8 mouse cellular contexts compared by ENCODE assay signal in genomic region chr10:57795542-57795941, GRCm38 (mm10). TPM values are rescaled to one million over a fixed set of nuclear protein-coding genes. Genes with fewer than 3 reads are reported as not detected.
A peak's percentile ranks its signal among the peaks of the same experiment; 100 is the strongest.
DNase-seq lines count a peak whose midpoint lies in the region; ATAC-seq and TF ChIP-seq lines count a peak whose summit lies in the region.

No protein-coding gene starts in this region.

- ATAC-seq in embryonic facial prominence, embryonic 14.5 days (ENCODE audit: low read depth), result no peak
- ATAC-seq in intestine, embryonic 15.5 days, result peak; percentile 37; the same call in 1 of the 2 replicates
- no peak for ATAC-seq in lung, embryonic 15.5 days (ENCODE audit: borderline replicate concordance, extremely low read depth, low FRiP score, low TSS enrichment)
- no peak for ATAC-seq in stomach, embryonic 15.5 days (ENCODE audit: insufficient read depth, low FRiP score, low read depth)

- H3K9me3 ChIP-seq in embryonic facial prominence, embryonic 14.5 days (ENCODE audit: control insufficient read depth, low read length), result 0 out of 2 replicates have a peak, but pooled peaks cover 3% of the 10 kb centered on the region
- no peaks in the 10 kb centered on the region for H3K9me3 ChIP-seq in intestine, embryonic 15.5 days
- no peaks in the 10 kb centered on the region for H3K9me3 ChIP-seq in lung, embryonic 15.5 days
- no peaks in the 10 kb centered on the region for H3K9me3 ChIP-seq in stomach, embryonic 15.5 days

- peak overlapping the region; percentile 96 for H3K4me2 ChIP-seq in embryonic facial prominence, embryonic 14.5 days (ENCODE audit: low read depth, low read length)
- H3K4me2 ChIP-seq in intestine, embryonic 15.5 days (replicated peaks), result peak overlapping the region; percentile 97
- H3K4me2 ChIP-seq in lung, embryonic 15.5 days, result peak overlapping the region; percentile 88
- peak overlapping the region; percentile 91 for H3K4me2 ChIP-seq in stomach, embryonic 15.5 days

- no peak for TF ChIP-seq CTCF in left cerebral cortex, adult 2 months (IDR thresholded peaks at IDR 0.05)

- WGBS in embryonic facial prominence, embryonic 14.5 days, result 26% methylated on average over 4 of the region's 4 CpGs
- 18% methylated on average over 4 of the region's 4 CpGs for WGBS in intestine, embryonic 15.5 days
- WGBS in lung, embryonic 15.5 days, result 23% methylated on average over 4 of the region's 4 CpGs
- WGBS in stomach, embryonic 15.5 days, result 25% methylated on average over 4 of the region's 4 CpGs

- peak overlapping the region; percentile 94; the same call in 1 of the 2 replicates for H3K27ac ChIP-seq in left cerebral cortex, adult 2 months
- H3K27ac ChIP-seq in embryonic facial prominence, embryonic 14.5 days (replicated peaks; ENCODE audit: low read depth, low read length), result 0 out of 2 replicates have a peak overlapping the region, but pooled peaks have one; percentile 12
- H3K27ac ChIP-seq in intestine, embryonic 15.5 days, result peak overlapping the region; percentile 71; the same call in 1 of the 2 replicates
- 0 out of 2 replicates have a peak overlapping the region, but pooled peaks have one; percentile 4 for H3K27ac ChIP-seq in lung, embryonic 15.5 days
- H3K27ac ChIP-seq in stomach, embryonic 15.5 days, result peak overlapping the region; percentile 58; the same call in 1 of the 2 replicates

- no peak for DNase-seq in left cerebral cortex, adult 2 months (ENCODE audit: extremely low spot score in 1 of 2, low spot score in 2 of 2)
- DNase-seq in left cerebral cortex, postnatal 4 days, result no peak
- peak; percentile 29 for DNase-seq in embryonic facial prominence, embryonic 14.5 days (ENCODE audit: low spot score)
- no peak for DNase-seq in embryo, embryonic 10.5 days (ENCODE audit: low spot score)
- DNase-seq in right cerebral cortex, adult 2 months (ENCODE audit: low spot score in 2 of 2), result no peak

- H3K4me3 ChIP-seq in left cerebral cortex, adult 2 months, result peak overlapping the region; percentile 73
- peak overlapping the region; percentile 61 for H3K4me3 ChIP-seq in embryonic facial prominence, embryonic 14.5 days (ENCODE audit: low read depth, low read length)
- H3K4me3 ChIP-seq in intestine, embryonic 15.5 days (replicated peaks), result peak overlapping the region; percentile 62
- peak overlapping the region; percentile 52 for H3K4me3 ChIP-seq in lung, embryonic 15.5 days
- peak overlapping the region; percentile 63 for H3K4me3 ChIP-seq in stomach, embryonic 15.5 days (replicated peaks)

- H3K4me1 ChIP-seq in embryonic facial prominence, embryonic 14.5 days (ENCODE audit: control insufficient read depth, insufficient read depth, low read length), result peaks cover 12% of the 10 kb centered on the region
- peaks cover 8% of the 10 kb centered on the region; the same call in 1 of the 2 replicates for H3K4me1 ChIP-seq in intestine, embryonic 15.5 days (replicated peaks)
- H3K4me1 ChIP-seq in lung, embryonic 15.5 days, result peaks cover 10% of the 10 kb centered on the region
- no peaks in the 10 kb centered on the region for H3K4me1 ChIP-seq in stomach, embryonic 15.5 days

- H3K36me3 ChIP-seq in embryonic facial prominence, embryonic 14.5 days (ENCODE audit: control insufficient read depth, insufficient read depth, low read length), result no peaks in the 10 kb centered on the region
- H3K36me3 ChIP-seq in intestine, embryonic 15.5 days, result no peaks in the 10 kb centered on the region
- no peaks in the 10 kb centered on the region for H3K36me3 ChIP-seq in lung, embryonic 15.5 days
- no peaks in the 10 kb centered on the region for H3K36me3 ChIP-seq in stomach, embryonic 15.5 days

- peak overlapping the region; percentile 75 for H3K9ac ChIP-seq in embryonic facial prominence, embryonic 14.5 days (ENCODE audit: low read depth, low read length)
- H3K9ac ChIP-seq in intestine, embryonic 15.5 days, result peak overlapping the region; percentile 76; the same call in 1 of the 2 replicates
- H3K9ac ChIP-seq in lung, embryonic 15.5 days, result peak overlapping the region; percentile 54; the same call in 1 of the 2 replicates
- H3K9ac ChIP-seq in stomach, embryonic 15.5 days, result no peak overlapping the region

- intact Hi-C loops in left cerebral cortex, adult 2 months (cut with DNase I), result no loop called here
- intact Hi-C loops in left cerebral cortex, postnatal 4 days (cut with DNase I), result loop anchor here (5.0 kb wide), 1 partner anchor 48 kb away; no protein-coding TSS in a partner anchor

- H3K27me3 ChIP-seq in embryonic facial prominence, embryonic 14.5 days (replicated peaks; ENCODE audit: control insufficient read depth, insufficient read depth, low read length), result no peaks in the 10 kb centered on the region
- no peaks in the 10 kb centered on the region for H3K27me3 ChIP-seq in intestine, embryonic 15.5 days (replicated peaks)
- H3K27me3 ChIP-seq in lung, embryonic 15.5 days, result no peaks in the 10 kb centered on the region
- H3K27me3 ChIP-seq in stomach, embryonic 15.5 days (replicated peaks), result no peaks in the 10 kb centered on the region

RNA-seq across cellular contexts. Expression of gene Smpdl3a, which starts 1.4 kb away (rescaled TPM):
- 10 to 100 TPM; 22.0 to 26.4 TPM for total RNA-seq in left cerebral cortex, adult 2 months (2021)
- total RNA-seq in left cerebral cortex, postnatal 4 days (2021), result 10 to 100 TPM; 17.0 to 17.5 TPM
- 22.0 and 28.8 TPM in 2 replicates for polyA plus RNA-seq in embryonic facial prominence, embryonic 14.5 days (2014; fragmentation: Nextera tagmentation; extraction: Ambion mirVana)
- polyA plus RNA-seq in intestine, embryonic 15.5 days (2015; fragmentation: Nextera tagmentation; extraction: Ambion mirVana), result 54.1 and 57.4 TPM in 2 replicates
- polyA plus RNA-seq in lung, embryonic 15.5 days (2015; fragmentation: Nextera tagmentation; extraction: Ambion mirVana), result 22.8 and 24.3 TPM in 2 replicates
- 37.0 and 42.2 TPM in 2 replicates for polyA plus RNA-seq in stomach, embryonic 15.5 days (2015; fragmentation: Nextera tagmentation; extraction: Ambion mirVana)

RNA-seq across cellular contexts. Expression of gene Fabp7, which starts 10.9 kb away (rescaled TPM):
- 10 to 100 TPM; 48.7 to 65.4 TPM for total RNA-seq in left cerebral cortex, adult 2 months (2021)
- total RNA-seq in left cerebral cortex, postnatal 4 days (2021), result 1,000 to 10,000 TPM; 1,039 to 1,099 TPM
- 85.8 and 91.3 TPM in 2 replicates for polyA plus RNA-seq in embryonic facial prominence, embryonic 14.5 days (2014; fragmentation: Nextera tagmentation; extraction: Ambion mirVana)
- 44.7 and 54.5 TPM in 2 replicates for polyA plus RNA-seq in intestine, embryonic 15.5 days (2015; fragmentation: Nextera tagmentation; extraction: Ambion mirVana)
- 12.0 and 13.9 TPM in 2 replicates for polyA plus RNA-seq in lung, embryonic 15.5 days (2015; fragmentation: Nextera tagmentation; extraction: Ambion mirVana)
- polyA plus RNA-seq in stomach, embryonic 15.5 days (2015; fragmentation: Nextera tagmentation; extraction: Ambion mirVana), result 60.9 and 66.4 TPM in 2 replicates

Comparison
In these comparisons a context has a peak if more than half of its experiments do, and no peak if none do; other contexts are left out.
1. H3K27ac ChIP-seq: peak in every context shown above with its lines; median percentile 94 in left cerebral cortex, adult 2 months; 71 in intestine, embryonic 15.5 days; 58 in stomach, embryonic 15.5 days; 12 in embryonic facial prominence, embryonic 14.5 days; 4 in lung, embryonic 15.5 days.